Mouse (Mus musculus) naive thymus-derived CD4-positive, alpha-beta T cell, adult 2 months (primary cell): ENCODE measurements around the gene Nemf.
A peak's percentile ranks its signal among the peaks of the same experiment; 100 is the strongest.
"Not testable (repeated sequence)": the region's sequence is repeated elsewhere in the genome, so short reads cannot be mapped to it uniquely, and the experiment has no call there.

ENCODE experiments used
- DNase-seq: peaks from one replicate; pipeline ENCODE4 v3.0.0-alpha.2; 2011; ENCODE audit warnings: low read depth

The Nemf gene

GRCm38 (mm10) chr12:69356546-69357299, at the start of gene Nemf:
TSS of gene Nemf (minus strand) at chr12:69357165.
- DNase-seq, result peak; percentile 90

- DNase-seq, result no peak
Observed at GRCm38 (mm10) chr12:69402594-69403167, 45.7 kb upstream of the Nemf start.

GRCm38 (mm10) chr12:69402100-69402499, 45.1 kb upstream of the Nemf start:
- no peak for DNase-seq

- no peak for DNase-seq
Observed at GRCm38 (mm10) chr12:69400871-69401286, 43.9 kb upstream of the Nemf start.

- no peak for DNase-seq
Observed at GRCm38 (mm10) chr12:69400367-69400766, 43.4 kb upstream of the Nemf start.

- no peak for DNase-seq
Observed at GRCm38 (mm10) chr12:69394456-69394855, 37.5 kb upstream of the Nemf start.

- DNase-seq, result no peak
Observed at GRCm38 (mm10) chr12:69393076-69393475, 36.1 kb upstream of the Nemf start.

- DNase-seq, result no peak
Observed at GRCm38 (mm10) chr12:69390000-69390698, 33.2 kb upstream of the Nemf start.

GRCm38 (mm10) chr12:69389273-69389938, 32.4 kb upstream of the Nemf start:
- DNase-seq, result no peak

GRCm38 (mm10) chr12:69388321-69388869, 31.4 kb upstream of the Nemf start:
- DNase-seq, result no peak

GRCm38 (mm10) chr12:69386281-69386732, 29.3 kb upstream of the Nemf start:
- DNase-seq, result peak; percentile 67

- peak; percentile 78 for DNase-seq
Observed at GRCm38 (mm10) chr12:69385542-69386280, 28.7 kb upstream of the Nemf start.

- no peak for DNase-seq
Observed at GRCm38 (mm10) chr12:69384606-69385005, 27.6 kb upstream of the Nemf start.

- no peak for DNase-seq
Observed at GRCm38 (mm10) chr12:69382880-69383279, 25.9 kb upstream of the Nemf start.

- DNase-seq, result no peak
Observed at GRCm38 (mm10) chr12:69378558-69379454, 21.8 kb upstream of the Nemf start.

GRCm38 (mm10) chr12:69377636-69378035, 20.7 kb upstream of the Nemf start:
- not testable (repeated sequence) for DNase-seq

GRCm38 (mm10) chr12:69377188-69377587, 20.2 kb upstream of the Nemf start:
- no peak for DNase-seq

GRCm38 (mm10) chr12:69376132-69376531, 19.2 kb upstream of the Nemf start:
- no peak for DNase-seq

GRCm38 (mm10) chr12:69373850-69374766, 17.1 kb upstream of the Nemf start:
- peak; percentile 48 for DNase-seq
